Mouse (Mus musculus) T-helper 2 cell (primary cell): ENCODE measurements around the gene Rfxap.

Experiments
- in situ Hi-C: fragments of 300-600 bp; cut with MboI, MseI; formaldehyde crosslinking; loops from one replicate; pipeline ENCODE4 v1.15.1; 2025; ENCODE audit warnings: high pct_unique_total_duplicates

Rfxap gene

GRCm38 (mm10) chr3:54768592-54768991 is 39.0 kb downstream of the Rfxap start:
- in situ Hi-C loops: loop anchor here (10.0 kb wide), 1 partner anchor 1454 kb away; no protein-coding TSS in a partner anchor

- in situ Hi-C loops: loop anchor here (10.0 kb wide), 1 partner anchor 1452 kb away; no protein-coding TSS in a partner anchor
Measured at GRCm38 (mm10) chr3:54766811-54767210, 40.8 kb downstream of the Rfxap start.

GRCm38 (mm10) chr3:54766034-54766433 is 41.6 kb downstream of the Rfxap start:
- in situ Hi-C loops: loop anchor here (10.0 kb wide), 1 partner anchor 1451 kb away; no protein-coding TSS in a partner anchor

- in situ Hi-C loops: loop anchor here (10.0 kb wide), 1 partner anchor 1451 kb away; no protein-coding TSS in a partner anchor
Measured at GRCm38 (mm10) chr3:54765521-54765920, 42.1 kb downstream of the Rfxap start.

DNA sequence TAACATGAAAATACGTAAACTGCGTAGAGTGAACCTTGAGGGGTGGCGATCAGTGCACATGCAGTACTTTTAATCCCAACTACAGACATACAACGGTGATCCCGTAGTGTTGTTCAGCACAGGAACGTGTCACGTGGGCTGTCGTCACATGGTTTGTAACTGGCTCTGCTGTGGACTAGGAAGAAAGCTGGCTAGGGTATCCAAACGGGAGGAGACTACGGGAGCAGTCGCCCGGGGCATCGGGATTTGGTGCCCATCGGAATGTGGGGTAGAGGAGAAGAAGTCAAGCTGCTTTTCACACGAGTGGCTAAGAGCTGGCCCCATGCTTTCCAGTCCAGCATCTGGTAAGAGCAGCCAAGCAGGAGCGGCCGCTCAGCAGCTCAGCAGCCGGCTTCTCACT is 43.2 kb downstream of the Rfxap start:
- in situ Hi-C loops: loop anchor here (10.0 kb wide), 1 partner anchor 1450 kb away; no protein-coding TSS in a partner anchor

DNA sequence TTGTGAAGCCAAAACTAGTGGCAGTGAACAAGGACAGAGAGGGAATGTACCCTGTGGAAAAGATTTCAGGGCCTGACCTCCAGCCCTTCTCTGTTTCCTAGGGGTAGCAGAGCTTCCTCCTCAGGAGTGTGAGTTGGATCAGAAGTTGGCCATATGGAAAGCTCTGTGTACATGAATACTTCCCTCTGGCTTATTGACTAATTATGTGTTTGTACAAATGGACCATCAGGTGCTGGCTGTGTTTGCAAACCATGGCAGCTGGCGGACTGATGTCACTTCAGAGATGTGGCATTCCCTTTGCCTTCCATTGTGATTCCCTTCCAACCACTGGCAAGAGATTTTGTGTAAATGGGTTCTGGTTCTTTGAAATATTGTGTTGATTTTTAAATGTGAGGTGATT is 46.3 kb downstream of the Rfxap start:
- in situ Hi-C loops: loop anchor here (10.0 kb wide), 1 partner anchor 1446 kb away; no protein-coding TSS in a partner anchor

DNA sequence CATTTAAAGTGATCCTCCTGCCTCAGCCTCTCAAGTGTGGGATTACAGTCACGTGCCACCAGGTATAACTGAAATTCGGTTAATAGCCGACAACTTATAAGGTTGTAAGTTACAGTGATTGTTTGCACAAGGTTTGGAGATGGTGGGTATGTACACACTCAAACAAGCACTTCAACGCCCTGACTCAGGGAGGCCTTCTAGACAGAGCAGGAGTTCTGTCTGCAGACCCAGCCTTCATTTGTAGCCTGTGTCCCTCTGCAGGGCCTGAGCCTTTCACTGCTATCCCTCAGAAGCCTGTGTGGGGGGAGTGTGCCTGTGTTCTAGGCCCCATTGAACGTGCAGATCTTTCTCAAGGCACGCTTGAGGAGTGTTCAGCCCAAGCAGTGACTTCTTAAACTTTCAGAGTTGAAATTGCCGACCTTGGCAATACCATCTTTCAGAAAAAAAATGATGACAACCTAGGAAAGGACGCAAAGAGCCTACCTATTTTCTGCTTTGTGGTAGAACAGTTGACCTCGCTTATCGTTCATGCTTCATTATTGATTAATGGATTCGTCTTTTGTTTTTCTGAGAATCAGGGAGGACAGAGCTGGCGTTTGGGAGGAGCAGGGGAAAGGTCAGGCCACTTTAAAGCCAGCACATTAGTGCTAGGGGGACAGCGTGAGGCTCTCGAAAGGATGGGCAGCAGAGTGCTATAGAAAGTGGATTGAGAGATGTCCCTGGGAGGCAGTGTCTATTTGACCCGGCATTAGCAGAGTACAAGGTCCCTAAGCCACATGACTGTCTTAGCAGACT is 47.1 kb downstream of the Rfxap start:
- in situ Hi-C loops: loop anchor here (10.0 kb wide), 1 partner anchor 1446 kb away; no protein-coding TSS in a partner anchor

DNA sequence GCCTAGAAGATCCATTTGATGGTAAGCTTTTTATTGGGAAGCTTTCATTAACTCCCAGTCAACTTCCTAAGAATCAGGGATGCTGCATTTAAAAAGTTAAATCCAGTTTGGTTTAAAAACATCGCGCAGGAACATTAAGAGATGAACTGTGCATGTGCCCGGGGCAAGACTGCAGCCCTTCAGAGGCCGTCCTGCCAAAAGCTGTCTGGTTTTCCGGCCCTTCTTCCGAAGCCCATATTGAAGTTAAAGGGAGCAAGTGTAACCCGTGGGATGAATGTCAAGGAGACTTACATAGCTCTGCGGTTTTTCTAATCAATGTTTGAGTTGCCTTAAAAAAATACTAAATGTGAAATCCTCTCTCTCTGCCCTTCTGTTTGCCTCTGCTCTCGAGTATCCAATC is 48.4 kb downstream of the Rfxap start:
- in situ Hi-C loops: no loop called here

GRCm38 (mm10) chr3:54757446-54757845 is 50.1 kb downstream of the Rfxap start:
- in situ Hi-C loops: no loop called here

- in situ Hi-C loops: no loop called here
Measured at GRCm38 (mm10) chr3:54756058-54756457, 51.5 kb downstream of the Rfxap start.

- in situ Hi-C loops: no loop called here
Measured at GRCm38 (mm10) chr3:54755145-54756041, 52.2 kb downstream of the Rfxap start, which contains the start of gene Smad9. Smad9 (plus strand) TSS chr3:54755582.

GRCm38 (mm10) chr3:54753411-54753810 is 54.2 kb downstream of the Rfxap start:
- in situ Hi-C loops: no loop called here
